Mouse (Mus musculus): ENCODE results near the gene Fam129a. TPM values are rescaled to one million over a fixed set of nuclear protein-coding genes. Genes with fewer than 3 reads are reported as not detected.
"Not testable (repeated sequence)": the region's sequence is repeated elsewhere in the genome, so short reads cannot be mapped to it uniquely, and the experiment has no call there.

Fam129a gene
- polyA plus RNA-seq, 1 experiment from 2014 or later: 21.7 TPM

- no peak overlapping the region for H3K4me3 ChIP-seq (replicated peaks)
- no peaks in the 10 kb centered on the region for H3K4me1 ChIP-seq
- H3K27me3 ChIP-seq (replicated peaks): no peaks in the 10 kb centered on the region
- no peak overlapping the region for H3K4me2 ChIP-seq
- 61% methylated on average over 13 of the region's 13 CpGs for WGBS
- H3K27ac ChIP-seq: no peak overlapping the region
- no peak overlapping the region for H3K9ac ChIP-seq
- no peak for ATAC-seq (ENCODE audit: insufficient read depth, low FRiP score, low read depth)
- no peaks in the 10 kb centered on the region for H3K9me3 ChIP-seq
- H3K36me3 ChIP-seq: no peaks in the 10 kb centered on the region
These were observed 21.4 kb downstream of the Fam129a start for GRCm38 (mm10) chr1:151592085-151593017.

GRCm38 (mm10) chr1:151594906-151595305 is 23.9 kb downstream of the Fam129a start:
- H3K27me3 ChIP-seq (replicated peaks): no peaks in the 10 kb centered on the region
- ATAC-seq (ENCODE audit: insufficient read depth, low FRiP score, low read depth): no peak
- H3K4me2 ChIP-seq: no peak overlapping the region
- no peak overlapping the region for H3K9ac ChIP-seq
- no peak overlapping the region for H3K4me3 ChIP-seq (replicated peaks)
- no peaks in the 10 kb centered on the region for H3K36me3 ChIP-seq
- no peaks in the 10 kb centered on the region for H3K4me1 ChIP-seq
- H3K27ac ChIP-seq: no peak overlapping the region
- H3K9me3 ChIP-seq: no peaks in the 10 kb centered on the region
- WGBS: 78% methylated on average over 4 of the region's 4 CpGs

- H3K9ac ChIP-seq: no peak overlapping the region
- ATAC-seq (ENCODE audit: insufficient read depth, low FRiP score, low read depth): no peak
- H3K4me3 ChIP-seq (replicated peaks): no peak overlapping the region
- H3K9me3 ChIP-seq: no peaks in the 10 kb centered on the region
- no peaks in the 10 kb centered on the region for H3K27me3 ChIP-seq (replicated peaks)
- no peaks in the 10 kb centered on the region for H3K36me3 ChIP-seq
- H3K27ac ChIP-seq: no peak overlapping the region
- WGBS: 66% methylated on average over 12 of the region's 12 CpGs
- H3K4me2 ChIP-seq: no peak overlapping the region
- no peaks in the 10 kb centered on the region for H3K4me1 ChIP-seq
These were observed 24.8 kb downstream of the Fam129a start for GRCm38 (mm10) chr1:151595600-151596299.

GRCm38 (mm10) chr1:151596562-151596961 is 25.6 kb downstream of the Fam129a start:
- no peak overlapping the region for H3K9ac ChIP-seq
- no peak for ATAC-seq (ENCODE audit: insufficient read depth, low FRiP score, low read depth)
- no peak overlapping the region for H3K4me2 ChIP-seq
- no peaks in the 10 kb centered on the region for H3K27me3 ChIP-seq (replicated peaks)
- WGBS: 50% methylated on average over 8 of the region's 8 CpGs
- H3K9me3 ChIP-seq: no peaks in the 10 kb centered on the region
- no peak overlapping the region for H3K4me3 ChIP-seq (replicated peaks)
- no peaks in the 10 kb centered on the region for H3K4me1 ChIP-seq
- H3K36me3 ChIP-seq: no peaks in the 10 kb centered on the region
- no peak overlapping the region for H3K27ac ChIP-seq

GRCm38 (mm10) chr1:151597677-151598297 is 26.8 kb downstream of the Fam129a start:
- Histone ChIP-seq H3K27ac (no peak overlapping the region), H3K4me1 (no peaks in the 10 kb centered on the region), H3K27me3 (replicated peaks) (no peaks in the 10 kb centered on the region), H3K4me3 (replicated peaks) (no peak overlapping the region), H3K36me3 (no peaks in the 10 kb centered on the region), H3K9ac (no peak overlapping the region), H3K4me2 (no peak overlapping the region), H3K9me3 (no peaks in the 10 kb centered on the region)
- ATAC-seq (ENCODE audit: insufficient read depth, low FRiP score, low read depth): no peak
- WGBS: 57% methylated on average over 6 of the region's 6 CpGs

GRCm38 (mm10) chr1:151598876-151599275 is 27.9 kb downstream of the Fam129a start:
- H3K9me3 ChIP-seq: no peaks in the 10 kb centered on the region
- no peak overlapping the region for H3K27ac ChIP-seq
- H3K4me1 ChIP-seq: no peaks in the 10 kb centered on the region
- WGBS: 98% methylated on average over 2 of the region's 2 CpGs
- no peak overlapping the region for H3K9ac ChIP-seq
- no peak overlapping the region for H3K4me2 ChIP-seq
- ATAC-seq (ENCODE audit: insufficient read depth, low FRiP score, low read depth): no peak
- H3K27me3 ChIP-seq (replicated peaks): no peaks in the 10 kb centered on the region
- no peak overlapping the region for H3K4me3 ChIP-seq (replicated peaks)
- no peaks in the 10 kb centered on the region for H3K36me3 ChIP-seq

GRCm38 (mm10) chr1:151604328-151604727 is 33.3 kb downstream of the Fam129a start:
- Histone ChIP-seq H3K27me3 (replicated peaks) (no peaks in the 10 kb centered on the region), H3K9me3 (no peaks in the 10 kb centered on the region), H3K27ac (no peak overlapping the region), H3K36me3 (no peaks in the 10 kb centered on the region), H3K4me1 (no peaks in the 10 kb centered on the region), H3K4me2 (no peak overlapping the region), H3K4me3 (replicated peaks) (no peak overlapping the region), H3K9ac (no peak overlapping the region)
- no peak for ATAC-seq (ENCODE audit: insufficient read depth, low FRiP score, low read depth)
- 59% methylated on average over 2 of the region's 2 CpGs for WGBS

GRCm38 (mm10) chr1:151607957-151608356 is 37.0 kb downstream of the Fam129a start:
- not testable (repeated sequence) for H3K9me3 ChIP-seq; H3K4me3 ChIP-seq (replicated peaks); H3K27ac ChIP-seq; H3K36me3 ChIP-seq; ATAC-seq (ENCODE audit: insufficient read depth, low FRiP score, low read depth); H3K9ac ChIP-seq; H3K27me3 ChIP-seq (replicated peaks); H3K4me1 ChIP-seq; H3K4me2 ChIP-seq
- WGBS: 45% methylated on average over 3 of the region's 3 CpGs

GRCm38 (mm10) chr1:151610621-151611020 is 39.6 kb downstream of the Fam129a start:
- no peak overlapping the region for H3K4me2 ChIP-seq
- H3K36me3 ChIP-seq: no peaks in the 10 kb centered on the region
- H3K9me3 ChIP-seq: no peaks in the 10 kb centered on the region
- H3K27me3 ChIP-seq (replicated peaks): no peaks in the 10 kb centered on the region
- no peaks in the 10 kb centered on the region for H3K4me1 ChIP-seq
- no peak overlapping the region for H3K9ac ChIP-seq
- H3K4me3 ChIP-seq (replicated peaks): no peak overlapping the region
- no peak overlapping the region for H3K27ac ChIP-seq
- ATAC-seq (ENCODE audit: insufficient read depth, low FRiP score, low read depth): no peak

- Histone ChIP-seq H3K4me1 (no peaks in the 10 kb centered on the region; the same call in 1 of the 2 replicates), H3K27ac (no peak overlapping the region), H3K27me3 (replicated peaks) (no peaks in the 10 kb centered on the region), H3K4me3 (replicated peaks) (no peak overlapping the region), H3K36me3 (no peaks in the 10 kb centered on the region), H3K9ac (no peak overlapping the region), H3K9me3 (no peaks in the 10 kb centered on the region), H3K4me2 (no peak overlapping the region)
- WGBS: 64% methylated on average over 10 of the region's 10 CpGs
- no peak for ATAC-seq (ENCODE audit: insufficient read depth, low FRiP score, low read depth)
These were observed 43.4 kb downstream of the Fam129a start for GRCm38 (mm10) chr1:151614320-151614935.

GRCm38 (mm10) chr1:151615625-151616024 is 44.6 kb downstream of the Fam129a start:
- WGBS: 89% methylated on average over 6 of the region's 6 CpGs
- Histone ChIP-seq H3K4me3 (replicated peaks) (no peak overlapping the region), H3K4me1 (no peaks in the 10 kb centered on the region; the same call in 1 of the 2 replicates), H3K36me3 (no peaks in the 10 kb centered on the region), H3K4me2 (no peak overlapping the region), H3K27ac (no peak overlapping the region), H3K9me3 (no peaks in the 10 kb centered on the region), H3K27me3 (replicated peaks) (no peaks in the 10 kb centered on the region), H3K9ac (no peak overlapping the region)
- no peak for ATAC-seq (ENCODE audit: insufficient read depth, low FRiP score, low read depth)

Data from stomach, embryonic 15.5 days (tissue).